Mouse (Mus musculus) thymus, adult 2 months (tissue): ENCODE measurements around the gene Rbfox2.

Experiments
- CTCF ChIP-seq: fragments of 200-500 bp; IDR thresholded peaks from 2 replicates; pipeline ENCODE4 v1.5.1; 2012; ENCODE audit warnings: mild to moderate bottlenecking, control low read depth, low read length, moderate library complexity, borderline replicate concordance; ENCODE audit not compliant: control insufficient read depth, poor library complexity, insufficient read depth; ENCODE audit errors: extremely low read depth
- POLR2A ChIP-seq: fragments of 200-500 bp; IDR thresholded peaks from 2 replicates; pipeline ENCODE4 v1.6.1; 2012; ENCODE audit warnings: mild to moderate bottlenecking, low read length, control low read depth, moderate library complexity; ENCODE audit not compliant: control insufficient read depth, poor library complexity, insufficient read depth; ENCODE audit errors: extremely low read depth

GRCm38 (mm10) chr15:77160848-77161247 is 146.0 kb downstream of the Rbfox2 start:
- no peak for TF ChIP-seq CTCF
- no peak for TF ChIP-seq POLR2A
